Mouse (Mus musculus) layer of hippocampus, postnatal 25 days (tissue): ENCODE data around the gene Olfr279. TPM values are rescaled to one million over a fixed set of nuclear protein-coding genes. Genes with fewer than 3 reads are reported as not detected.
A peak's percentile ranks its signal among the peaks of the same experiment; 100 is the strongest.
"Not testable (repeated sequence)": the region's sequence is repeated elsewhere in the genome, so short reads cannot be mapped to it uniquely, and the experiment has no call there.

ENCODE experiments used
- DNase-seq, 2 experiments: peaks; one replicate each; pipeline ENCODE4 v3.0.0; 2022; ENCODE audit warnings: mixed read lengths in 2 of 2, low spot score in 1 of 2; ENCODE audit errors: extremely low spot score in 1 of 2
- total RNA-seq, 2 experiments: library from RNA; stranded (reverse); gene quantifications; 2 replicates each; pipeline ENCODE4 v1.2.3; 2021

Gene Olfr279
- total RNA-seq, 2 experiments from 2014 or later: 0.07 to 0.16 TPM

GRCm38 (mm10) chr15:98510438-98511385, 18.5 kb downstream of the Olfr279 start:
- peak; percentile 70 to 88 for DNase-seq

GRCm38 (mm10) chr15:98511386-98511928, 19.3 kb downstream of the Olfr279 start:
- DNase-seq: no peak

DNA sequence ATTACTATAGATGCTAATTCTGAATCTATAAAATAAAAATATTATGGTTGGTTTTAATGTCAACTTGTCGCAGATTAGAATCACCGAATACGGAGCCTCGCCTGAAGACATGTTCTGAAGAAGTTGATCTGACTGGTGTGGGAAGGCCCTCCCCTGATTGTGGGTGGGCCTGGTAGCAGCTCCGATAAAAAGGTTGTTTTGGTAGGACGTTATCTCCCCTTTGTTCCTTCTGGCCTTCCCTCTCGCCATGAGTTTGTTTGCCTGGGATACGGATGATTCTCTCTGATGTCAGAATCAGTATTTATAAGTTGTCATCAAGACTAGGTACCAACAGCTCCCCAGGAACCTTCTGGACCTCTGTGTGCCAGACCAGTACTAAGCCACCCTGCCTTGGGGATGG, 20.0 kb downstream of the Olfr279 start:
- no peak for DNase-seq

DNA sequence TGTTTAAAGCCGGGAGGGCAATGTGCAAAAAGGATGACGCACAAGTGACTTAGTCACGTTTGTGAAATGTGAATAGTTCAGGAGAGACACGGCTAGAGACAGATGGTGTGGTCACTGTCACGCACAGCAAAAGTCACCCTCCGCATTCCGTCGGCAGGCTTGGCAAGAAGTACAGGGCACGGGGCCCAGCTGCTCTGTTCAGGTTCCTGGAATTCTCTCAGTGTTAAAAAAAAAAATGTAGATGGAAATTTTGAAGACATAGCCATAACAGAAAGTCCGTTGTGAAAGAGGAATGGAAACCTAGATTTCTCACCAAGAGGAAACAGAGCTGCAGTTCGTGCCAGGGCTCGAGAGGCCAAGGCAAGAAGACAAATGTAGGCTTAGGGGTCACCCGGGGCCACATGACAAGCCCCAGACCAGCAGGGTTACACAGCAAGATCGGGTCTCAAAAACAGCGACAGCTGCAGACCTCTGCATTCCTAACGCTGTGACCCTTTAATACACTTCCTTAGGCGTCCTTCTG, 20.7 kb downstream of the Olfr279 start:
- no peak for DNase-seq

DNA sequence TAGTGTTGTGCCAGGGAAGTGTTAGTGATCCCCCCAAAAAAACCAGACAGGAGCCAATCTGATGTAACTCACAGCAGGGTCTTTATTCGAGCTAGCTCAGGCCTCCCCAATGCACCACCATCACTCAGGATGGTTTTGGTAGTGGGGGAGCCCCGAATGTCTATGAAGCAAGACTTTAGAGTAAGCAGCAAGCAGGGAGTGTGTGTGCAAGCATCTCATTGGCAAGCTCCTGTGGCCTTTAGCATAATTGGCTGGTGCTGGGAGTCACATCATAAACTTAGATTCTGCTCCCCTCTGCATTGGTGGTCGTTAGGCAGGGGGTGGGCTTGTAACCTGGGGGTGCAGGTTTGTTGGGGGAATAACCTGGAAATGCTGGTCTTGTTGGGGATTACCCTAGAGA, 21.5 kb downstream of the Olfr279 start:
- not testable (repeated sequence) for DNase-seq

GRCm38 (mm10) chr15:98514146-98514545, 21.9 kb downstream of the Olfr279 start:
- DNase-seq: no peak

DNA sequence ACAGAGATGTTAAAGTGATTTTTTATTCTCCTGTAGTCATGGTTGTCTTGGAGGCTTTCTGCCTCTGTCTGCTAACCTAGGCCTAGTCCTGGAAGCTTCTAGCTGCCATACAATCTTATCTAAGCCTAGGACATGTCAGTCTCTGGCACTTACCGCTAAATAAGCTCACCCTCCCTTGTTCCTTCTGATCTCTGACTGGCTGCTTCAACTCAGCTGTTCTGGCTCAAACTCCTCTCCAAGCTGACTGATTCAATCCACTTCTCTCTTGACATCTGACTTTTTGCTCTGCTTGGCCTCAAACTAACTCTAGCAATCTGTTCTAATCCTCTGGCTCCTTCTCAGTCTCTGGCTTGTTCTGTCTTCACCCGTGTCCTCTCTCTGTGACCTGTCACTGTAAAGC, 22.6 kb downstream of the Olfr279 start:
- DNase-seq: not testable (repeated sequence)

- DNase-seq: peak; percentile 36 to 62
These were observed 25.5 kb downstream of the Olfr279 start for GRCm38 (mm10) chr15:98517380-98518355.

DNA sequence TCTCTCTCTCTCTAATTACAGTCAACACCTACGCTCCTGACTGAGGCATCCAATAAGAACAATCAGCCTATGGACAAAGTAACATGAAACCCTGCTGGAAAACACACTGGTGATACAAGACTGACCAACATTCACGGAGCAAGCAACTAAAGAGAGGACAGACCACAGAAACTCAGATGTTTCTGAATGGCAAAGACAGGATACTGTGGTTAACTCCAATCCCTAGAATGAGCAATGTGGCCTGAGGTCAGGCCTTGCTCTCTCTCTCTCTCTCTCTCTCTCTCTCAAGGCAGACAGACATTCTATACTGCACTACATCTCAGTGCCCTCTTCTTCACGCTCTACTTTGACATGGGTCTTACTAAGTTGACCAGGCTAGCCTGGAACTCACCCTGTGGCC, 29.0 kb downstream of the Olfr279 start:
- no peak for DNase-seq

- DNase-seq: no peak
These were observed 33.9 kb downstream of the Olfr279 start for GRCm38 (mm10) chr15:98526057-98526456.

GRCm38 (mm10) chr15:98527056-98527771, 35.0 kb downstream of the Olfr279 start:
- DNase-seq: no peak

- DNase-seq: no peak
These were observed 35.9 kb downstream of the Olfr279 start for GRCm38 (mm10) chr15:98528066-98528563.

- no peak for DNase-seq
These were observed 40.1 kb downstream of the Olfr279 start for GRCm38 (mm10) chr15:98532281-98532680.

GRCm38 (mm10) chr15:98533035-98533531, 40.9 kb downstream of the Olfr279 start:
- no peak for DNase-seq

- DNase-seq: peak; percentile 90 to 93
These were observed 41.9 kb downstream of the Olfr279 start, which contains the start of gene Kansl2 for GRCm38 (mm10) chr15:98533881-98534627. Kansl2 (minus strand) TSS chr15:98534264.

- DNase-seq: no peak
These were observed 43.7 kb downstream of the Olfr279 start for GRCm38 (mm10) chr15:98535921-98536320.

- DNase-seq: no peak
These were observed 44.8 kb downstream of the Olfr279 start for GRCm38 (mm10) chr15:98536828-98537510.

DNA sequence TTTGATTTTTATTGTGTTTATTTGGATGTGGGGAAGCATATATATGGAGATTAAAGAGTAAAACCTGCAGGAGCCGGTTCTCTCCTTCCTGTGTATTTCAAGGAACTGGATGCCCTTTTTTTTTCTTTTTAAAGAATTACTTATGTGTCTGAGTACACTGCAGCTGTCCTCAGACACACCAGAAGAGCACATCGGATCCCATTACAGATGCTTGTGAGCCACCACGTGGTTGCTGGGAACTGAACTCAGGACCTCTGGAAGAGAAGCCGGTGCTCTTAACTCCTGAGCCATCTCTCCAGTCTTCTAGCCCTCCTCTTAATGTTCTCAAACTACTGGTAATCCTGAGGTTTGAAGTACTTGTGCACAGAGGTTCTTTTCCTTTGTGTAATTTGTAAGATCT, 45.7 kb downstream of the Olfr279 start:
- DNase-seq: no peak
